Mouse (Mus musculus) E14TG2a.4 (cell line): ENCODE measurements at regions not wholly inside any gene's neighbourhood (a gene's known extent, or its start where the extent isn't known, plus 50 kb on each side); places are given as distances from the start of the nearest gene placed in this dataset.
A peak's percentile ranks its signal among the peaks of the same experiment; 100 is the strongest.
"Not testable (repeated sequence)": the region's sequence is repeated elsewhere in the genome, so short reads cannot be mapped to it uniquely, and the experiment has no call there.

Experiments used
- H3K27me3 ChIP-seq: 2 replicates; pipeline ENCODE4 v1.6.1; 2014; ENCODE audit warnings: low read length, control low read depth; ENCODE audit not compliant: insufficient read depth
- H3K36me3 ChIP-seq: 2 replicates; pipeline ENCODE4 v1.6.1; 2014; ENCODE audit warnings: low read length, control low read depth; ENCODE audit not compliant: insufficient read depth
- H3K4me1 ChIP-seq: replicated peaks from 2 replicates; pipeline ENCODE4 v1.6.1; 2014; ENCODE audit warnings: low read depth, low read length, control low read depth
- H3K4me3 ChIP-seq: replicated peaks from 2 replicates; pipeline ENCODE4 v1.5.1; 2014; ENCODE audit warnings: mild to moderate bottlenecking, low read length
- H3K9me3 ChIP-seq: 2 replicates; pipeline ENCODE4 v1.6.1; 2014; ENCODE audit warnings: low read length, control low read depth

DNA sequence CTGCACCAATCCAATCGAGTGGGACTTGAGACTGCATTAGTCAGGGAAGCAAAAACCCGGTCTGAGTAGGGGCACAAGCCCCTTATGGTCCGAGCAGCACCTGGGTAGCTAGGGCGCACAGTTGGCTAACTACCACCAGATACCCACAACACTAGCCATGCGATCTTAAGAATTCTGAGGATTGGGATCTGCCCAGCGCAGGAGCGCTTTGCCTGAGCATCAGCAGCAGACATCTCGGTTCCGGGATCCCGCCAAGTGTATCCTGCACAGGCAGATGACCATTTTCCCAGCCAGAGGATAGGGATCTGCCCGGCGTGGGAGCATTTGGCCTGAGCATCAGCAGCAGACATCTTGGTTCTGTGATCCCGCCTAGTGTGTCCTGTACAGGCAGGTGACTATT lies 61.7 kb downstream of the Gm7951 start:
- not testable (repeated sequence) for H3K4me1 ChIP-seq, H3K27me3 ChIP-seq, H3K9me3 ChIP-seq, H3K36me3 ChIP-seq
- H3K4me3 ChIP-seq = 0 out of 2 replicates have a peak overlapping the region, but pooled peaks have one; percentile 26
